Mouse (Mus musculus) cerebellum, adult 18-20 months (tissue): ENCODE results near the gene Cdc42bpb.
A peak's percentile ranks its signal among the peaks of the same experiment; 100 is the strongest.

Source experiments
- DNase-seq, 2 experiments: peaks; one replicate each; pipeline ENCODE4 v3.0.0; 2021

The Cdc42bpb gene

GRCm38 (mm10) chr12:111333020-111333605 lies 44.4 kb downstream of the Cdc42bpb start:
- peak; percentile 56 to 60 for DNase-seq

DNA sequence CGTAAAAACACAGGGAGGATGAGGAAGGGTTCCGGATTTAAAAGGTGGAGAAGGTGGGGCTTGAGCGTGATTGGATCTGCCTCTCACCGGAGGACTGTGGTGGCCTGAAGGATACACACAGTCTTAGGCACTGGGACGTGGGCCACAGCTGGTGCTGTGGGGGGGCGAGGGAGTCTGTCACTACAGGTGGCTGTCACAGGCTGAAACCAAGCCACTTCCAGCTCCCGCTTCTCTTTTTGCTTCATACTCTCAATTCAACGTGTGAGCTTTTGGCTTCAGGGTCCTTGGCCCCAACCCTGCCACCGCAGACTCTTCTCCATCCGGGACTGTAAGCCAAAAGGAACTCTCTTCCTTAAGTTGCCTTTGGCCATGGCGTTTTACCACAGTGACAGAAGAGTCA lies 45.1 kb downstream of the Cdc42bpb start:
- DNase-seq = no peak

GRCm38 (mm10) chr12:111331573-111331972 lies 45.9 kb downstream of the Cdc42bpb start:
- DNase-seq = peak in 1 of 2 experiments; percentile 34

DNA sequence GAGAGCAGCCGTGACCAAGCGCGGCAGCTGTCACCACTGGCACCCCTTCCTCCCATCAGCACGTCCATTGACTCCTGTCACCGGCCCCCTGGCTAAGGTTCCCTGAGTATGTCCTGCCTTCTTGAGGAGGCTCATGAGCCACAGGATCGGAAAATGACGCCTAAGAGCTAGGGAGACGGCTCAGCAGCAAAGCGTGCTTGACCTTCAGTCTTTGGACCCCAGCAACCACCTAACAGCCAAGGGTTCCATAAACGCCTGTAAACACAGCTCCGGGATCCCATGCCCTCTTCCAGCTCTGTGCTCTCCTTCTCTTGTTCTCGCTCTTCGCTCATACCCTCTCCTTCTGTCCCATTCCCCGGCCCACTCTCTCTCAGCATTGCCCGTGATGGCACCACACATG lies 48.2 kb downstream of the Cdc42bpb start:
- DNase-seq = no peak

DNA sequence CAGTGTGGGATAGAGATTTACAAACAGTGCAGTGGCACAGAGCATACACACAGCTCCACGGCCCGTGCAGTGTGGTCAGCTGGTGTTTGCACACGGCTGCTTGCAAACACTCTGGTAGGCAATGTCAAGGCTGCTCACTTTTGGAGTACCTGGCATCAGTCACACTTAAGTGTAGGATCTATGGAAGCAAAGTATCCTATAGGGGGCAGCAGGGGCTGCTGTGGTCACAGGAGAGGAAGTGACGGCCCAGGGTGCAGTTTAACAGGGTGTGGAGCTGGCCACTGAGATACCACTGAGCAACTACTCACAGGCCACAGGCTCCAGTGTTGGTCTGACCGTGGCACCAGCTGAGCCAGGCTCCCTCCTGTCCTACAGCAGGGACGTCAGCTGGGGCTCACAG lies 49.2 kb downstream of the Cdc42bpb start:
- DNase-seq = no peak

- no peak for DNase-seq
These were observed 51.6 kb downstream of the Cdc42bpb start for GRCm38 (mm10) chr12:111325744-111326424.

DNA sequence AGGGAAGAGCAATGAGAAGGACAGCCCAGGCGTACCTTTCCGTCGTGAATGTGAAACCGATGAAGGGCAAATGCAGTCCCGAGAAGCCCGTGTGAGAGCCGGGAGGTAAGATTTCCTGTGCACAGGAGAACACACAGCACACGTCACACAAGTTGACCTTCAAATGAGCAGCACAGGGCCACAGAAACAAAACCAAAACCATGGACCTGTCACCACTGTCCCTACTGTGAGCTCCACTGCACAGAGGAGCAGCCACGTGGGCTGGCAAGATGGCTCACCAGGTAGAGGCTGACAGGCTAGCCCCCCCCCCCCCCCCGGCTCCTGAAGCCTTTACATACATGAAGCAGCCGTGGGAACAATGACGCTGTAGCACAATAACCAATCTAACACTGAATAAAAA lies 52.6 kb downstream of the Cdc42bpb start:
- DNase-seq = no peak

DNA sequence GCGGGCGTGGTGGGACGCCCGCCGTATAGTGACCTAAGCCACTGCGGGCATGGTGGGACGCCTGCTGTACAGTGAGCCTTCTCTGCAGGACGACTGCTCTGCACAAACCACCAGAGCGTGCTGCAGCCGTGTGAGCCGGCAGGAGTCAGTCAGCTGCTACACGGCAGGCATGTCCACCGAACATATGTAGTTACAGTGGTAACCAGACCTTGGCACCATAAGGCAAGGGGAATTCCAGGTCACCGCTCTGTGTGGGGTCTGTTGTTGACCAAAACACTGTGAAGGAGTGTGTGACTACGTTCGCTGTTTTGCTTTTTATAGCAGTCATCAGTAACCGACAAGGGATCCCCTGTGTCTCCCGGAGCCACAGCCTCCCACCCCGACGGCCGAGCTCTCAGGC lies 53.0 kb downstream of the Cdc42bpb start:
- peak; percentile 68 to 70 for DNase-seq

- DNase-seq = no peak
These were observed 54.1 kb downstream of the Cdc42bpb start for GRCm38 (mm10) chr12:111323423-111323822.

DNA sequence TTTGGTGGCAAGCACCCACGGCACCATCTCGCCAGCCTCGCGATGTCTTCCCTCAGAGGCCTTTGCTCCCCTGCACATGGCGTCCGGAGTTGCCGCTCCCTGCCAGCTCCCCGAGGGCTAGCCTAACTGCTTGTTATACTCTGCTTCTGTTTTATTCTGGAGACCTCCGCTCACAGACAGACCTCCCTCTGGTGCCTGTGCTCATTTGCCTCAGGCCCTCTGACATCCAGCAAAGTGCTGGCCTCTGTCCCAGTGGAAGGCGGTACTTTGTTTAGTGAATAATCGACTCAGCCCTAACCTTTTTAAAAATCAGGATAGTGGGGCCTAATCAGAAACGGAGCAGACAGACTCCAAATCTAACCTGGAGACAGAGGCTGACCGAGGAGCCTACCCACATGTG lies 55.7 kb downstream of the Cdc42bpb start:
- DNase-seq = no peak

DNA sequence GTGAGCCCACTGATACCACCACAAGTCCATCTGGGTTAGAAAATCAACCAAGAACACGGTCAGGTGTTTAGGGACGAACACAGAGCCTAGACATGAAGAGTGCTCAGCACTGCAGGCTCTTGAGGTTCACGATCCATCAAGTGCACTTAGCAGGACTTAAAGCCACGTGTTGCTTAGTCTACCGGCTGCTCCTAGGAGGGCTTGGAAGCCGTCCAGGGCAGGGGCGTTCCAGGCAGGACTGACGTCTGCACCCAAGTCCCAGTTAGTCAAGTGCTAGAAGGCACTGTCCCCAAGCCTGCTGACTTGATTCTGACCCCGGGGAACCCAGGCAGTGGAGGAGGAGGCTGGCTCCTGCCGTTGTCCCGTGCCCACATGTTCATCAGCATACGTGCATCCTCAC lies 57.0 kb downstream of the Cdc42bpb start:
- DNase-seq = no peak

GRCm38 (mm10) chr12:111317694-111318093 lies 59.8 kb downstream of the Cdc42bpb start:
- DNase-seq = no peak

- no peak for DNase-seq
These were observed 63.2 kb downstream of the Cdc42bpb start for GRCm38 (mm10) chr12:111314273-111314672.

GRCm38 (mm10) chr12:111311775-111312174 lies 65.7 kb downstream of the Cdc42bpb start:
- DNase-seq = no peak

DNA sequence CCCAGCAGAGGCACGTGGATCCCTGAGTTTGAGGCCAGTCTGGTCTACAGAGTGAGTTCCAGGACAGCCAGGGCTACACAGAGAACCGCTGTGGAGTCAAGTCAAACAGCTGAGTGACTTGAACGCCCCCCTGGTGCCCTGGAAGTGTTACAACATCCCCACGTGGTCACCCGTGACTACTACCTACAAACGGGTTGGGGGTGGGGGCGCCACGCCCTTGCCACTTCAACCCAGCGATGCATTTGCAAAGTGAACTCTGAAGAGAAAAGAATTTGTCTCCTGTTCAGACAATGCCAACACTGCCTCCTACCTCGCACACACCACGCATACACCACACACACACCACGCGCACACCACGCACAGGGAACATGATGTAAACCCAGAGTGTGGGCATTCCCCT lies 67.6 kb downstream of the Cdc42bpb start:
- no peak for DNase-seq

- no peak for DNase-seq
These were observed 68.3 kb downstream of the Cdc42bpb start for GRCm38 (mm10) chr12:111309256-111309655.

DNA sequence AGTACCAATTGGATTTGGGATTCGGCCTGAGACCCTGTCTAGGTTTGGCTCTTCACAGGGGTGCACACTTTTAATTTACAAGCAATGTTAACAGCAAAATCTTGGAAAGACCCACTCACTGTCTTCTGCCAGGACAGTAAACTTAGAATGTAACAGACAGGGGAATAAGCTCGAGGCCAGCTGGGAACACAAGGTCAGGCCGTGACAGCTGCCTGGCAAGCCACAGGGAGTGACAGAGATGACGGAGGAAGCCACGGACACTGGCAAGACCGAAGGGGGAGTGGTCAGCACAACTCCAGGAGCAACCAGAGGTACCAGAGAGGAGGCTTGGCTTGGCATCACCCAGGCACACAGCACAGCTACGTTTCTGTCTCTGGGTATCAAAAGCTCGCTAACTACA lies 70.7 kb downstream of the Cdc42bpb start:
- DNase-seq = no peak

DNA sequence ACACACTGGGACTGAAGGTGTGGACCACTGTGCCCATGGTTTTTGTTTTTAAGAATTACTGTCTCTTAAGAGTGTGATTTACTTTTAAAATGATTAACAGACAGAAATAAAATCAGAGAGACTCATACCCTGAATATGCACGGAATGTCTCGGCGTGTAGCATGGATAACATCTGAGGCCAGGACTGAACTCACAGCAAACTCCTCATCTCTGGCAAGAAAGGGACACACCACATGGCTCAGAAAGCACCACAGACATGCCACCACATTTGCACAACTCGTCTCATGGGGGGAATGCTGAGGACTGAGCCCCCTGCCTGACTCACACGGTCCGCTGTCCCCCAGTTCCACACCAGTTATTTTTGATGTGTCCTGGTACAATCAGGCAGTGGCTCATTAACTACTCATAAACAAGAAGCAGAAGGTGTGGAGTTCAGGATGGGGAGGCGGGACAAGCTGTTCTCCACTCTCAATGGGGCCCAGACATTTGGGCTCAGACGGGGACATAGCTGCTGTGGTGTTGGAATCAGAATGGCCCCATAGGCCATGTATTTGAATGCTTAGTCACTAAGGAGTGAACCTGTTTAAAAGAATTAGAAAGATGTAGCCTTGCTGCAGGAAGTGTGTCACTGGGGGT lies 73.7 kb downstream of the Cdc42bpb start:
- DNase-seq = no peak

GRCm38 (mm10) chr12:111302018-111302345 lies 75.5 kb downstream of the Cdc42bpb start:
- DNase-seq = no peak

GRCm38 (mm10) chr12:111301322-111302017 lies 76.0 kb downstream of the Cdc42bpb start:
- no peak for DNase-seq

GRCm38 (mm10) chr12:111293025-111293424 lies 84.5 kb downstream of the Cdc42bpb start:
- peak; percentile 51 to 52 for DNase-seq

DNA sequence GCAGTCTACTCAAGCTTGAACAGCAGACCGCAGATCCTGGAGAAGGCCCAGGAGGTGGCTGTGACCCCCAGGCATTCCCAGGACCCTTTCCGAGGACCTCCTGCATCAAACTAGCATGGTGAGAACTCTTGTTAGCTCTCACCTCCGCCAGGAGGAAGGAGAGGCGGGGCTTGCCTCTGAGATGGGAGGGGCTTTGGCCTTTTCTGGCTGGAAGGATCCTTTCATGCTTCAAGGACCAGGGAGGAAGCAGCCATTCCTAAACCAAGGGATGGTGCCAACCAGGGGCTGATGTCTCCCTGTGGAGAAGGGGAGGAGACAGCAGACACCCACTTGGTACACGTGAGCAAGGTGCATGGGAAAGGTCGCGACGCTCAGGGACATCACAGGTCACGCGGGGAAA lies 93.0 kb downstream of the Cdc42bpb start:
- no peak for DNase-seq

DNA sequence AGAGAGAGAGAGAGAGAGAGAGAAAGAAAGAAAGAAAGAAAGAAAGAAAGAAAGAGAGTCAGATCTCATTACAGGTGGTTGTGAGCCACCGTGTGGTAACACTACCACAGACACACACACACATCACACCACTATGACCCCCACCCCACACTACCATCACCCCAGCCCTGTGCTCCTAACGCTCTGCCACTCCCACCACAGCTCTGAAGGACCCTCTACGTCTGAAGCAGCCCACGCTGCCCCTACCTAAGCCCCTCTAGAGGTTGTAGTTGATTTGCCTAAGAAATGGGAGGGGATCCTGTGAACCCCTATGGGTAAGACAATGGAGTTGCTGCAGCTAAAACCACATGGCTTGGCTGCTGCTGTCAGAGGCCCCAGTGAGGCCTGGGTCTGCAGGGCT lies 93.9 kb downstream of the Cdc42bpb start:
- no peak for DNase-seq

GRCm38 (mm10) chr12:111276371-111276770 lies 101.1 kb downstream of the Cdc42bpb start:
- DNase-seq = no peak
